Mouse (Mus musculus): Measurements from ENCODE around the gene Fam240a. TPM values are rescaled to one million over a fixed set of nuclear protein-coding genes. Genes with fewer than 3 reads are reported as not detected.

The Fam240a gene
- polyA plus RNA-seq, 1 experiment = not detected

DNA sequence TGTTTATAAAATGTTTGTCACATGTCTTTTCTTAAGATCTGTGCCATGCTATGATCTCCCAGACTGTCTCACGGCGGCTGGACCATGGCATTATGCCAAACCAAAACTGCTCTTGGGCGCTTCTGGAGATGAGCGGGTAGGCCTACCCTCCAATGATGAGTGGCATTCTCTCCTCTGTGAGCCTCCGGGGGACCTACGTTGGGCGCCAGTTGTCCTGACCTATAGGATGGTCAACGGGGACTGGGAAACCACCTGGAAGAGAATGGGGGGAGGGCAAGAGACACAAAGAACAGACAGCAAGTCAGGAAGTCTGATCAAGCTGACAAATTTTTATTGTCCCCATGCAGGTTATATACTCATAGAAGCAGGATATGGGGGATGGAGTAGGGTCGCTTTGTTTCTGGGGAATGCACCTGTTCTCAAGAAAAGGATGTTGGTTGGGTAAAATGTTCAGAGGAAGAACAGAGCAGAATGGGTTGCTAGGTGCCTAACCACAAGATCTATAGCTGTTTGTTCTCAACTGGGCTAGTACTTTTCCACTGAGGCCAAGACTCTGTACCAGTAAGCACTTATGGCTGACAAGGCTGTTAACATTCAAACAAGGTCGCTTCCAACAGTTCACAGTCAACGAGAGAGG, 9.3 kb downstream of the Fam240a start:
- no peak for DNase-seq
- Histone ChIP-seq H3K27ac (ENCODE audit: insufficient read depth, low read depth, low read length) (no peak overlapping the region), H3K27me3 (replicated peaks; ENCODE audit: control insufficient read depth, insufficient read depth, low read length) (no peaks in the 10 kb centered on the region), H3K36me3 (ENCODE audit: control insufficient read depth, insufficient read depth, low read length) (no peaks in the 10 kb centered on the region), H3K4me3 (ENCODE audit: insufficient read depth, low read depth, low read length) (no peak overlapping the region), H3K4me1 (ENCODE audit: control insufficient read depth, insufficient read depth, low read length) (no peaks in the 10 kb centered on the region)
- WGBS = 91% methylated on average over 11 of the region's 11 CpGs
- TF ChIP-seq POLR2A (IDR thresholded peaks at IDR 0.05; ENCODE audit: low read depth, low read length) (no peak), CTCF (conservative IDR thresholded peaks at IDR 0.05; ENCODE audit: insufficient read depth, insufficient read length, low read depth, low read length) (no peak)

DNA sequence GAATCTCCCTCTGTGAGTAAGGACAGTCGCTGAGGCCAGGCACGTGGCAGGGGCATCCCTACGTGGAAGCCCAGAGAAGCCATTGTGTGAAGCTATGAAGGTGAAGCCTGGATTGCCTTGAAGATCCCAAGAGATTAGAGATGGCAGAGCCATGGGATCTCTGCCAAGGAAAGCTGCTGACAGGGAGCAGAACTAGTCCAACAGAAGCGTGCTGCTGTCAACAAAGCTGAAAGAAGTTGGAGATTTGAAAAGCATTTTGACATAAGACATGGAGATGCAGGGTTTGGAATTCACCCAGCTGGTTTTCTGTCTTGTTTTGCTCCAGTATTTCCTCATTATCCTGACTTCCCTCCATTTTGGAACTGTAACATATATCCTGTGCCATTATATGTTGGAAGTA, 14.4 kb downstream of the Fam240a start:
- H3K36me3 ChIP-seq (ENCODE audit: control insufficient read depth, insufficient read depth, low read length) = peaks cover 4% of the 10 kb centered on the region
- TF ChIP-seq POLR2A (IDR thresholded peaks at IDR 0.05; ENCODE audit: low read depth, low read length) = no peak
- no peak for TF ChIP-seq CTCF (conservative IDR thresholded peaks at IDR 0.05; ENCODE audit: insufficient read depth, insufficient read length, low read depth, low read length)
- H3K4me3 ChIP-seq (ENCODE audit: insufficient read depth, low read depth, low read length) = no peak overlapping the region
- H3K27ac ChIP-seq (ENCODE audit: insufficient read depth, low read depth, low read length) = no peak overlapping the region
- H3K27me3 ChIP-seq (replicated peaks; ENCODE audit: control insufficient read depth, insufficient read depth, low read length) = no peaks in the 10 kb centered on the region
- DNase-seq = no peak
- no peaks in the 10 kb centered on the region for H3K4me1 ChIP-seq (ENCODE audit: control insufficient read depth, insufficient read depth, low read length)
- WGBS = 79% methylated on average over 4 of the region's 4 CpGs

DNA sequence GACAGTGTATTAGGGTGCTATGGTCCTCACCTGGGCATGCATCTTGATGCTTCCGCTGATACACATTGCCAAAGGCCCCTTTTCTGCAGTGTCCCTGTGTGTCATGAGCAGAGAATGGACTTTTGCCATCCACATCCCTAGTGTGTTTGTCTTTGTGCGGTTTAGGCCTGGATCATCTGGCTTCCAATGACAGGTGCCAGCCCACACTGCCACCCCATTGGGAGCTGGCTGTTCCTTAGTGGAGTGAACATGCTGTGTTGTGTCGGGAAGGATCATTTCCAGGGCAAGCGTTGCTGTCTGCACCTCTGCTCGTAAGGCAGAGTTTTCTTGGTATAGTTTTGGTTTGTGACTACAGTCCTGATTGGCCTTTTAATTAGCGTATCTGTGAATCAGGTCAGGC, 15.5 kb downstream of the Fam240a start:
- WGBS = 95% methylated on average over 6 of the region's 6 CpGs
- H3K4me3 ChIP-seq (ENCODE audit: insufficient read depth, low read depth, low read length) = no peak overlapping the region
- no peak for DNase-seq
- no peaks in the 10 kb centered on the region for H3K27me3 ChIP-seq (replicated peaks; ENCODE audit: control insufficient read depth, insufficient read depth, low read length)
- TF ChIP-seq POLR2A (IDR thresholded peaks at IDR 0.05; ENCODE audit: low read depth, low read length) = no peak
- no peak for TF ChIP-seq CTCF (conservative IDR thresholded peaks at IDR 0.05; ENCODE audit: insufficient read depth, insufficient read length, low read depth, low read length)
- peaks cover 4% of the 10 kb centered on the region for H3K36me3 ChIP-seq (ENCODE audit: control insufficient read depth, insufficient read depth, low read length)
- no peaks in the 10 kb centered on the region; the same call in 1 of the 2 replicates for H3K4me1 ChIP-seq (ENCODE audit: control insufficient read depth, insufficient read depth, low read length)
- H3K27ac ChIP-seq (ENCODE audit: insufficient read depth, low read depth, low read length) = no peak overlapping the region

DNA sequence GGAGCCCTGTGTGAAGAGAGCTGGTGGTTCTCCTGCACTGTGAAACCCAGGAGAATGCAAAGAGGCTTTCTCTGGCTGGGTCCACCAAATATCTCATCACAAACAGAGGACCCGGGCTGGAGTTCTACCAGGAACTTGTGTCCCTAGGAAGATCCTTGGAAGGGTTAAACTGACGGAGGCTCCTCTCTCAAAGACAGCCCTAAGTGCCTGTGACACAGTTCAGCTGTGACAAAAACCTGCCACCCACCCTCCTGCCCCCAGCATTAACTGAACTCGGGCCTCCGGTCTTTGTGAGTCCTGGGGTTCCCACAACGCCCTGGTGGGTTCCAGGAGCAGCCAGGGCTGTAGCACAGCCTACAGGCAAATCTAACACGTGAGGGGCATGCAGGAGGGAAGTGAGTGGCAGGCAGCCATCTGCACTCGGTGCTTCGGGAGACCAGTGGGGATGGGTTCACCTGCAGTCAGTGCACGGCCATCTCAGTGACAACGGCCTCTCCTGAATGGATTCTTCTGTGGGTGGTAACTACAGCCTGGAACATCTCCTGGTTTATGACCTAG, 17.1 kb downstream of the Fam240a start:
- TF ChIP-seq CTCF (conservative IDR thresholded peaks at IDR 0.05; ENCODE audit: insufficient read depth, insufficient read length, low read depth, low read length) (no peak), POLR2A (IDR thresholded peaks at IDR 0.05; ENCODE audit: low read depth, low read length) (no peak)
- no peaks in the 10 kb centered on the region for H3K27me3 ChIP-seq (replicated peaks; ENCODE audit: control insufficient read depth, insufficient read depth, low read length)
- no peak for DNase-seq
- no peaks in the 10 kb centered on the region; the same call in 1 of the 2 replicates for H3K4me1 ChIP-seq (ENCODE audit: control insufficient read depth, insufficient read depth, low read length)
- no peak overlapping the region for H3K27ac ChIP-seq (ENCODE audit: insufficient read depth, low read depth, low read length)
- no peak overlapping the region for H3K4me3 ChIP-seq (ENCODE audit: insufficient read depth, low read depth, low read length)
- 62% methylated on average over 10 of the region's 10 CpGs for WGBS
- peaks cover 4% of the 10 kb centered on the region for H3K36me3 ChIP-seq (ENCODE audit: control insufficient read depth, insufficient read depth, low read length)

DNA sequence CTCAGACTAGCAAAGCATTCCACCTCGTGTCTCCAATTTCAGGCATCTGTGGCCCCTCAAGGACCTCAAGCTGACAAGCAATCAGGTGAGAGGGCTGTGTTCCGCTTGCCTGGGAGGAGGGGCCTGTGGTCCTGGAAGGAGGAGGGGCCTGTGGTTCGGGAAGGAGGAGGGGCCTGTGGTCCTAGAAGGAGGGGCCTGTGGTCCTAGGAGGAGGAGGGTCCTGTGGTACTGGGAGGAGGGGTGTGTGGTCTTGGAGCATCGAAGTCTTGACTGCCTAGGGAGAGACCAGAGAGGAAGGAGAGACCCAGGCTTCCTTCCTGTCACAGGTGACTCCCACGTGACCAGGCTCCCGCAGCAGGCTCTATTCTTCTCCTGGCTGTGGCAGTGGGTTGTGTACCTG, 20.1 kb downstream of the Fam240a start:
- no peaks in the 10 kb centered on the region for H3K27me3 ChIP-seq (replicated peaks; ENCODE audit: control insufficient read depth, insufficient read depth, low read length)
- DNase-seq = no peak
- H3K4me1 ChIP-seq (ENCODE audit: control insufficient read depth, insufficient read depth, low read length) = no peaks in the 10 kb centered on the region; the same call in 1 of the 2 replicates
- TF ChIP-seq CTCF (conservative IDR thresholded peaks at IDR 0.05; ENCODE audit: insufficient read depth, insufficient read length, low read depth, low read length) = no peak
- no peak for TF ChIP-seq POLR2A (IDR thresholded peaks at IDR 0.05; ENCODE audit: low read depth, low read length)
- 39% methylated on average over 6 of the region's 6 CpGs for WGBS
- H3K36me3 ChIP-seq (ENCODE audit: control insufficient read depth, insufficient read depth, low read length) = peaks cover 4% of the 10 kb centered on the region
- no peak overlapping the region for H3K4me3 ChIP-seq (ENCODE audit: insufficient read depth, low read depth, low read length)
- no peak overlapping the region for H3K27ac ChIP-seq (ENCODE audit: insufficient read depth, low read depth, low read length)

DNA sequence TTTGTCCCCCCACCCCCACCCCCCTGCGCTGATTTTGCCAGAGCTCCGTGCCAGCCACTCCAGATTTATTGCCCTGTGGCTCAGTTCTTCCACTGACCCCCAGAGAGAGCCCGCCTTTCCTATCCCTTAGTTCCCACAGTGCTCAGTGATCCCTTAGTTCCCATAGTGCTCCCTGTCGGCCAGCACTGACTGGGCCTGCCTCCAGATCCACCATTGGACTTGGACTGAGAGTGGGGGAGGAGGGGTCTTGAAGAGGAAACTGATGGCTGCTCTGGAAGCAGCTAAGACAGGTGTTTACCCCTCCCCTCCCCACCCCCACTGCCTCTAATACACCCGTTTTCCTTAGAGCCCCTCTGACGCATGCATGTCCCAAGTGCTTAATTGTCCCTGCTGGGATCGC, 20.7 kb downstream of the Fam240a start:
- no peak overlapping the region for H3K27ac ChIP-seq (ENCODE audit: insufficient read depth, low read depth, low read length)
- 59% methylated on average over 7 of the region's 7 CpGs for whole genome bisulfite sequencing

DNA sequence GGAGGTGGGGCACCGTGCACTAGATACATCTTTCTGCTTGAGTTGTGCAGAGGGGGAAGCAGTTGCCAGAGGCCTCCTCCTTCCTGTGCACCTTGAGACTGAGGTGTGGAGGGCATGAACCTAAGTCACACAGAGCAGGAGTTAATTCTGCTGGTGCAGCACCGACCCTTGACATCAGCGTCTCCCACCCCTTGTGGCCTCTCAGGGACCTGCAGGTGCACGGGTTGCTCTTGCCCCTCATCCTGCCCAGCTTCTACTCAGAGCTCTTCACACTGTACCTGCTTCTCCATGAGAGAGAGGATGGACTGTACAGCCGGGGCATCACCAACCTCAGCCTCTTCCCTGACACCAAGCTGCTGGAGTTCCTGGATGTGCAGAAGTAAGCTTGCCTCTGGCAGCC, 21.2 kb downstream of the Fam240a start:
- Histone ChIP-seq H3K4me3 (ENCODE audit: insufficient read depth, low read depth, low read length) (no peak overlapping the region), H3K27me3 (replicated peaks; ENCODE audit: control insufficient read depth, insufficient read depth, low read length) (no peaks in the 10 kb centered on the region), H3K4me1 (ENCODE audit: control insufficient read depth, insufficient read depth, low read length) (no peaks in the 10 kb centered on the region; the same call in 1 of the 2 replicates), H3K36me3 (ENCODE audit: control insufficient read depth, insufficient read depth, low read length) (peaks cover 4% of the 10 kb centered on the region), H3K27ac (ENCODE audit: insufficient read depth, low read depth, low read length) (no peak overlapping the region)
- no peak for DNase-seq
- TF ChIP-seq POLR2A (IDR thresholded peaks at IDR 0.05; ENCODE audit: low read depth, low read length) = no peak
- TF ChIP-seq CTCF (conservative IDR thresholded peaks at IDR 0.05; ENCODE audit: insufficient read depth, insufficient read length, low read depth, low read length) = no peak
- WGBS = 45% methylated on average over 5 of the region's 5 CpGs

More for the DNA sequence above, 20.7 kb downstream of the Fam240a start:
- TF ChIP-seq POLR2A (IDR thresholded peaks at IDR 0.05; ENCODE audit: low read depth, low read length) (no peak), CTCF (conservative IDR thresholded peaks at IDR 0.05; ENCODE audit: insufficient read depth, insufficient read length, low read depth, low read length) (no peak)
- H3K36me3 ChIP-seq (ENCODE audit: control insufficient read depth, insufficient read depth, low read length) = peaks cover 4% of the 10 kb centered on the region
- no peak overlapping the region for H3K4me3 ChIP-seq (ENCODE audit: insufficient read depth, low read depth, low read length)
- H3K27me3 ChIP-seq (replicated peaks; ENCODE audit: control insufficient read depth, insufficient read depth, low read length) = no peaks in the 10 kb centered on the region
- no peak for DNase-seq
- H3K4me1 ChIP-seq (ENCODE audit: control insufficient read depth, insufficient read depth, low read length) = no peaks in the 10 kb centered on the region; the same call in 1 of the 2 replicates

Measured in kidney, adult 2 months (tissue).